Mouse (Mus musculus) thymus, adult 18-20 months (tissue): ENCODE data around the gene Cdkl4.
"Not testable (repeated sequence)": the region's sequence is repeated elsewhere in the genome, so short reads cannot be mapped to it uniquely, and the experiment has no call there.

Experiments used
- DNase-seq, 2 experiments: peaks; one replicate each; pipeline ENCODE4 v3.0.0; 2022; ENCODE audit warnings: mixed read lengths in 2 of 2

The Cdkl4 gene

DNA sequence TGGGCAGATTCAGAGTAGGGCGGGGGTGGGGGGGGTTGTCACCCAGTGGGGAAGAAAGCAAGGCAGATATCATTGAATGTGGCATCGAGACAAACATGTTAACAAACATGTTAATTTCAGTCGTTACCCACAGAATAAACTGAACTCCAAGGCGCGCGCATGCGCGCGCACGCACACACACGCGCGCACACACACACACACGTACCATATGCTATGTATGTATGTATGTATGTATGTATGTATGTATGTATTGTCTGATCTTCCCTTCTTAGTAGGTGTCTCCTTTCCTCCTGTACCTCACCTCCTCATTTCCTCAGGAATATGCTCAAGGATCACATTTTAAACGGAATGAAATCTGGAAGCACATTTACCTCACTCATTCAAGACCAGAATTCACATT, at the start of gene Cdkl4:
TSS of gene Cdkl4 (minus strand) at position 175 of the 400 bp plus-strand sequence.
- DNase-seq: no peak

DNA sequence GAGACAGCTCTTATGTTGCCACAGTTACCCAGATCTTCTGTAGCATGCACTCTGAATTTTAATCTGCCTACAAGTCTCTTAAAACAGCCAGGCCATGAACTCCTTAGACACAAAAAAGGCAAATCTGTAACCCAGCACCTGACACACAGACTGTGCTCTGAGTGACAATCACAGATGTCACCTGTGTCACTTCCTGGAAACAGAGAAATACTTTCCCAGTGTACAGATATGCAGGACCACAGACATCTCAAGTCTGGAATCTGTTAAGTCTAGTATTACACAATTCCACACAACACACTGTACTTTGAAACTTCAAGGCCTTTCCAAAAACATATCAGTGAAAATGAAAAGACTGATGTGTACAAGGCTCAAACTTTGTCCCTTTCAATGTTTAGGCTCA, 47.4 kb upstream of the Cdkl4 start:
- DNase-seq: no peak

DNA sequence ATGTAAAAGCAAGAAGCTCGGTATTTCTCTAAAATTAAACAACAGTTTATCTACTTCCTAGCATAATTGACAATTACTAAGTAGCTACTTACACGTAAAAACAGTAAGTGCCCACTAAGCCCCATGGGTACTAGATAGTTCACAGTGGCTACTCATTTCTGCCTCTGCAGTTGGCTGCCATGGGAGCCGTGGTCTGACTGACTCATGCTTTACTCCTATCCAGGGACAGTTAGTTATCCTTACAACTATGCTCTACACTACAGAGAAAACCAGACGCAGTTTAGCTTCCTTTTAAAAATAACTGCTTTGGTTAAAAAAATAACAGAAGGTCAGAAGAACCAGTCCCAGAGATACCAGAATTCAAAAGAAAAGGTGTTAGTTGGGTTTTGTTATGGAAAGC, 44.1 kb upstream of the Cdkl4 start:
- DNase-seq: no peak

DNA sequence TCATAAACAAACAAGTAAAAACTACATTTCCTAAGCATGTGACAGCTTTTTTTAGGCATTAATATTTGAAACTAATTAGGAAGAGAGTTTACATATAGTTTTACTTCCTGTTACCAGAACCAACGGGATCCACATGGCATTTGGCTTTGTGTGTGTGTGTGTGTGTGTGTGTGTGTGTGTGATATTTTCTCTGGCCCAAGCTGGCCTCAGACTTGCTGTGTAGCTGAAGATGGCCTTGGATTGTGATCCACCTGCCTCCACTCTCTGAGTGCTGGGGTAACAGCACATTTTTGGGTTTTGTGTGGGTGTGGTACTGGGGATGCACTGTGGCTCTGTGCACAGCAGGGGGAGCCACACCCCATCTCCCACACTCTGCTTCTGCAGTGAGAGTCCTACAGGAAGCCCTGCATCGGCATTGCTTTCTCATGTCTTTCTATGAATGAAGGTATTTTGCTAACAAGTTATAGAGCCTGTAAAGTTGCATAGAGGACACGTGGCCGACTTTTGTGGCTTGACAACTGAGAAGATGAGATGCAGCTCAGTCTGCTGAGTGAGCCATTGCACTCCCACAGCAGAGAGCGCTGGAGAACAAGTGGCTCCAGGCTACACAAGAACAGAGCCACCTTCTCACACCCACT, 43.3 kb upstream of the Cdkl4 start:
- DNase-seq: peak; percentile 11 to 21

DNA sequence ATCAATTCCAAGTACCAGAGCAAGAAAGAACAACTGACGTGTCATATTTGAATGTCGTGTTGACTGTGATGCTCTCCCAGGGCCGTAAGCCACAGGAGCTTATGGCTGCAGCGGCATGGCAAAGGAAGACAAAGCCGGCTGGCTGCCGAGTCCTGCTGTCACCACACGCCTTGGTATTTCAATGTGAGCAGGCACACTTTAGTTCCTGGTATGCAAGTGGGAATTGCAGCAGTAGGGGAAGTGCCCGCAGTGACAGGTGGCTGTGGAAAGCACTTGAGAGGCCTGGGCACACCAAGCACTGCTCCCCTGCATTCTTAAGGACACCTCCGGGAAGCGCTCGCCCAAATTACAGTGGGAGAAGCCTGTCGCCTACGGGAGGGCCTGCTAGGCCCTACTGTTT, 41.9 kb upstream of the Cdkl4 start:
- DNase-seq: no peak

DNA sequence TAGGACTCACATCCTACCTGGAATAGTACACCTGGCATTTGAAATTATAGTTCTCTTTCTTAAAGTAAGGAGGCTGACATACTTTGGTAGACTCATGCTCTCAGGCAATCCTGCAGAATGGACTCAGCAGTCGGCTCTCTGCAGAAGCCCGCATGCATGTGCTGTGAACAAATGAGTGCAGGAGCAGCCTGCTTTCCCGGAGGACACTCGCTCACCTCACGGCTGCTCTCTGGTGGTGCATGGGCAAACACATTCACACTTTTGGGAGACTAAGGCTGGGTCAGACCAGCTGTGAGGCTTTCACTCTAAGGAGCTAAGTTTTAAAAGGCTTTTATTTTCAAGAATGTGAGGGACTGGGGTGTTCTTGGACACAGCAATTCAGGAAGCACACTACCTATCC, 41.3 kb upstream of the Cdkl4 start:
- no peak for DNase-seq

DNA sequence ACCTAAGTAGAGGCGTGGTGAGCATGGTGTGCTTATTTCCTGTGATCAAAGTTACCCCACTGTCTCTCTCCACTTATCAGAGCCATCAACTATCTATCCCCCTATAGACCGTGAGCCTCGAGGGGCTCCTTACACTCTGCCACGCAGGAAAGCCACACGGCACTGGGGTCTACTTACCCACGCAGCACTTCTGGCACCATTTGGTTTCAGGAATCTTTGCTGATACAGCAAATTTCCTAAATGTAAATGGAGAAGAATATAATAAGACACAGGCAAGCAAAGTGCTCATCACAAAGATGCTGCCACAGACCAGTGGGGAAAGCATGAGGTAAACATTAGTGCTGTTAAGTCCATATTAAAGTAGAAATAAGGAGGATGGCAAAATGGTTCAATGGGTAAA, 26.2 kb upstream of the Cdkl4 start:
- DNase-seq: no peak

DNA sequence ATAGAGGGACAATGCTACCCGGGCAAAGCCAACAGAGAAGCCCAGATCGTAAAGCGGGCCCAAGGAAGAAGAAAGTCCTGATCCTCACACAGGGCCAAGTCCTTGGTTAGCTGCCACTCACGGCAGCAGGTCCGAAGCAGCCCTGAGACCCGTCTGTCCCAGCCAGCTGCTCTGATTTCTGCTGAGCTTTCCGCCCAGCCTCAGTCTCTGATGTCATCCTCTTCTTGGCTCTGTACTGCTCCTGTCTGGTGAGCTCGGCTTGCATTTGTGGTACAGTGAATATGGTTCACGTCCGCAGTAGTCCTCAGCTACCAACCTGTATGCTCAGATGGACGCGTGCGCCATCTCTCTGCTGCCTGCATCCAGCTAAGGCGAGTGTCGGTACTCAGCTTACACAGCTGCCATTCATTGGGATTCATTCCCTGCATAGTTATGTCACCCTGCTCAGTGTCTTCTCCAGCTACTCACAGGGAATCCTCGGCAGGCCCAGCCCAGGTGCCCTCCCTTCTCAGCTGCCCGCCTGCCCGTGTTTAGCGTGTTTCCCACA, 25.5 kb upstream of the Cdkl4 start:
- no peak for DNase-seq

DNA sequence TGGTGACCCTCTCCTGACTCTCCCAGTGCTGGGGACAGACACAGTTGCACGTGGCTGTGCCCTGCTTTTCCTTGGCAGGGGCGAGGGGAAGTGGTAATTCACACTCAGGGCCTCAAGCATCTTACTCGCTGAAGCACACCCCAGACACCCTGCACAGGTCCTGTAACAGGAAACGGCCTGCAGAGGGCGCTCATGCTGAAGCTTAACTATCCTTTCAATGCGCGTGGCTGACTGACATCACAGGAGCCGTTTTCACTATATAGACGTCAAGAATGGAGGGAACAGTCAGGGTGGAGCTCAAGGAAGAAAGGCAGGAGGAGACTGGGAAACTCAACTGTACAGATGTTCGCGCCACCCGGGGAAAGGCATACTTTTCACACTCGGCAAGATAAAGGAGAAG, 23.8 kb upstream of the Cdkl4 start:
- DNase-seq: no peak

DNA sequence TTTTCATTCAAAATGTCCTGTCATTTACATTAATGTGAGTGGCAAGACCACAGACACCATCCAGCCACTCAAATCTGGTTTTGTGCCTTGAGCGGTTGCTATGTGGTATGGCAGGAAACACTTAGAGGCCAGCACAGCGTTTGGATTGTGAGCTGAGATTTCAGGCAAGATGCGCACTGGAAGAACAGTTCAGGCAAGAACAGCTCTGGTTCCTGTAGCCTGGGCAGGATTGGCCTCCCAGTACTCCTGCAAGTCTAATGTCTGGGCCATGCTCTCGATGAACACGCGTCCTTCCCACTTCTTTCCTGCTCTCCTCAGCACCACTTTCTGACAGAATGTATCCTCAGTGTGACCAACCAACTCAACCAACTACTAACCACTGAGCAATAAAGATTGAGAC, 5.4 kb upstream of the Cdkl4 start:
- DNase-seq: no peak

DNA sequence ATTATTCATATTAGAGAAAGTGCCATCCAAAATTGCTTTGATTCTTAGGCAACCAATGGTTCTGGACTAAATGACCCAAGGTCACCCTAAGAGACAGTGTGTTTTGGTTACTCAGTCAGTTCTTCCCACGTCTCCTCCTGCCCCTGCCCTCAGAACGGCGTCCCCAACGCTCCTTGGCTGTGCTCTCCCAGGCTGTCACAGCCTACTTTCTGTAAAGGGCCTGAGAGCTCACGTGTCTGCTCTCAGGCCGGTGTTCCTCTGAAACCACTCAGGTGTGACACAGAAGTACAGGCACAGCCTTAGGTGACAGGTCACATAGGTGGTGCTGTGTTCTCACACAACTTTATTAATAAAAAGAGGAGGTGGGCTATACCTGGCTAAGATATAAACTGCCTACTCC, 2.3 kb upstream of the Cdkl4 start:
- no peak for DNase-seq

DNA sequence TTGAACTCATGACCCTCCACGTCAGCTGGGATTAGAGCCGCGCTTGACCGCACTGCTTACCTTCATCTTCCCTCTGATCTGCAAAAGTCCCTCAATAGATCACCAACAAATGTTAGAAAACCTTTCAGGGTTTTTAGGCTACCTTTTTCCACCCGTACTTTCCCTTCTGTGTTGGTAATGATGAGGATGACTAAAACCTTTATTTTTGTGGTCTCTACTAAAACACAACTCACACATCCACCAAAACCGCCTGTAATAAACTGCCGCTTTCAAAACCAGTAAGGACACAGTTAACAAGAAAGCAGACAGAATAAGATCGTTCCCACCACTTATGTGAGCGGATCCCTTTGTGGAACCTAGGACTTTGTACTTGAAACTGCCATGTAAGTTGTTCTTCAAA, 1.5 kb upstream of the Cdkl4 start:
- no peak for DNase-seq

DNA sequence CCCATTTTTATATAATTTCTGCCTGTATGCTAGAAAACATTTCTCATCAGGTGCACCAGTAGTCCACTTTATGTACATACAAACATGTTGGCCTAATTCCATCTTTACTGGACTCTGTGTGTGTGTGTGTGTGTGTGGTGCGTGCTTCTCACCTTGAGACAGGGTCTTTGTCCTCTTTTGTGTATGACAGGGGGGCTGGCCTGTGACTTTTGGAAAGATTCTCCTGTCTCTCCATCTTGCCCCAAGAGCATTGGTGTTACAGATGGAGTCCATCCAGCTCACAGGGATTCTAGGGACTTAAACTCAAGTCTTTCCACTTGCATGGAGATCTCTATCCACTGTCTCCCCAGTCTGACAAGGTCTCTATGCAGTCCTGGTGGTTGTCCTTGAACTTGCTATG, 428 bp upstream of the Cdkl4 start:
- no peak for DNase-seq

DNA sequence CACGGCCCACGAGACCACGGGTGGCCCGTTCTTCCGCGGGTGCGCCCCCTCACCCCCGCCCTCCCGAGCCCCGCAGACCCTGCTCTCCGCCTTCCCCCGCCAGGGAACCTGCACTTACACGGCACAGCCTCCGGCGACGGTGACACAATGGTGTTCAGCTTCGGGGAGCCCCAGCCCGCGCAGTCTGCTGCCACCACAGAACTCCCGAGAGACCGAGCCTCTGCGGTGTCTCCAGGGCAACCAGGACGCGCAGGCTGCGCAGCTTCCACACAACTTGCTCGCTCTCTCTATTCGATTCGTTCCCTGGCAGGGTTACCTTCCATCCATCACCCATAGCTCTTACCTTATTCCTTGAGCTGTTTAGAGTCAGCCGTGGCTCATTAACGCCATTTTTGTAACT, 399 bp downstream of the Cdkl4 start:
- peak; percentile 18 to 44 for DNase-seq

DNA sequence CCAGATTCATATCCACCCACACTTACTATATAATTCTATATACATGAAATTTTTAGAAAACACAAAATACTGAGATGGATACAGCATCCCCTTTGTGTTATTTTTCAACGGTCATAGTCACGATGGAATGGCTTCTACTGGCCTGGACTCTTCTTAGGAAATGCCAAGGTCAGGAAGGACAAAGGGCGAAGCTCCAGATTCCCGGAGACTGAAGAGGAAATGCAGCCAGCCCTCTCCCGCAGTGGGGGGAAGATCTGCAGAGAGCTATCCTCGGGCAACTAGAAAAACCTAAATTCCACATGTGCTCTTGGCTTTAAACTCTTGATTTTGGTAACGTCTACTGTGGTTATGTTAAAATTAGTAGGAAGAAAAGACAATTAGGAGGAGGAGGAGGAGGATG, 2.6 kb downstream of the Cdkl4 start:
- no peak for DNase-seq

DNA sequence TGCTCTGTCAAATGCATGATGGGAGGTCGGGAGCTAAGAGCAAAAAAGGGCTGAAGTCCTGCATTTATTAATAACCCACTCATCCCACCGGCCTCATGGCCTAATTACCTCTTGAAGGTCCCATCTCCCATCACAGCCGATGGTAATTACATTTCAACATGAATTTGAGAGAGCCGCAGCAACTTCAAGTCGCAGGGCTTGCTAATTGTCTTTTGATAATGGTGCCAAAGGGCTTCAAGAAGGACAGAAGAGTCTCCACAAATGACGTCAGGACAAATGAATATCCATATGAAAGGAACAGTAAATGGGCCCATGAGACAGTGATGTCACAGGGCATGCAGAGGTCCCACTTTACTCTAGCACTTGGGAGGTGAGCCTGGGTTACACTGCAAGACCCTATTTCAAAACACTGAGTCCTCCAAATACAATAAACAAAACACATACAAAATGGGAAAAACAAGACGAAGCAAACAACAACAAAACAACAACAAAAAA, 3.1 kb downstream of the Cdkl4 start:
- no peak for DNase-seq

DNA sequence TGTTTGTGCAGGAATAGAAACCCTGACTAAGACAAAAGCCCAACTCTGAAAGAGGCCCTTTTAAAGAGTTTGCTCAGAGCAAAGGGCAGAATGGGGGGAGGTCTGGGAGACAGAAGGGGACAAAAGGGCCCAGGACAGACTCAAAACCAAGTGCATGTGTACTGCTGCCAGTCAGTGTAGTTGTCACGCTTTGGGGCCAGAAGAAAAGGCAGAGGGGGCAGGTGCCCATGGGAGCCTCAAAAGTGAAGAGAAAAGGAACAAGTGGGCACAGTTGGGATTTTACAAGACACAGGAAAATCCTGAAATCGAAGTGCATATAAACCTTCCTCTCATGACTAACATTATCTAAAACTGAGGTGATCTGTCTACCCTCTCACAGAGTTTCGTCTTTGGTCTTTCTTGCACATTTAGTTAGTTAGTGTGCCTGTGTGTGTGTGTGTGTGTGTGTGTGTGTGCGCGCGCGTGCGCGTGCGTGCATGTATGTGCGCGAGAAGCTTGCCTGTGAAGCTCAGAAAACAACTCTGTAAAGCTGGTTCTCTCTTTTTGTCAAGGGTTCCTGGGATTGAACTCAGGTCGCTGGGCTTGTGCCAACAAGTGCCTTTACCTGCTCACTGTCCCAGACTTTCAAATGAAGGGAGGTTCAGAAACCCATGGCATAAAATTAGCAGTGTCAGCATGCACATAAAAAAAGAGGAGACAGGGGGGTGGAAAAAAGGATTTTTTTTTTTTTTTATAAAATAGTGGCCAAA, 5.3 kb downstream of the Cdkl4 start:
- DNase-seq: no peak

DNA sequence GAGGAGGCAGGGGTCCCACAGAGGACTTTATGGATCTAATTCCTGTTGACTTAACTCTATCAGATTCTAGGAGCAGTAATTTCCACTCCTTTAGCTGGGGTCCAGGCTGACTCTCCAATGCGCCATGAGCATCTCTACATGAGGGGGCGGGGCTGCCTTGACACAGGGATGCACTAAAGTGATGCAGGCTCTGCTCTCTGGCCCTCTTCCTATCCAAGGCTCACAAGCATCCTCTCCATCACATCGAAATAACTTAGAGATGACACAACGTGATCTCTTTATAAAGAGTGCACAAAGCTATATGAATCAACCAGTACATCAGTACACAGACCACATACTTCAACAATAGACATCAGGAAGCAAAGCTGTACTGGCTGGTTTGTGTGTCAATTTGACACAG, 6.2 kb downstream of the Cdkl4 start:
- DNase-seq: no peak

DNA sequence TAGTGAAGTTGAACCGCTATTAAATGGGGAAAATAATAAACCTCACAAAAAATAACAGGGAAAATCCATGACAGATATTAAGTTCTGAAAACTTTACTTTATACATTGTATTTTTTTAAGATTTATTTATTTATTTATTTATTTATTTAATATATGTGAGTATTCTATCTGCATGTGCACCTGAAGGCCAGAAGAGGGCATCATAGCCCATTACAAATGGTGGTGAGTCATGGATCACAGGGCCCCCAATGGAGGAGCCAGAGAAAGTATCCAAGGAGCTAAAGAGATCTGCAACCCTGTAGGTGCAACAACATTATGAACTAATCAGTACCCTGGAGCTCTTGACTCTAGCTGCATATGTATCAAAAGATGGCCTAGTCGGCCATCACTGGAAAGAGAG, 7.9 kb downstream of the Cdkl4 start:
- DNase-seq: not testable (repeated sequence)

DNA sequence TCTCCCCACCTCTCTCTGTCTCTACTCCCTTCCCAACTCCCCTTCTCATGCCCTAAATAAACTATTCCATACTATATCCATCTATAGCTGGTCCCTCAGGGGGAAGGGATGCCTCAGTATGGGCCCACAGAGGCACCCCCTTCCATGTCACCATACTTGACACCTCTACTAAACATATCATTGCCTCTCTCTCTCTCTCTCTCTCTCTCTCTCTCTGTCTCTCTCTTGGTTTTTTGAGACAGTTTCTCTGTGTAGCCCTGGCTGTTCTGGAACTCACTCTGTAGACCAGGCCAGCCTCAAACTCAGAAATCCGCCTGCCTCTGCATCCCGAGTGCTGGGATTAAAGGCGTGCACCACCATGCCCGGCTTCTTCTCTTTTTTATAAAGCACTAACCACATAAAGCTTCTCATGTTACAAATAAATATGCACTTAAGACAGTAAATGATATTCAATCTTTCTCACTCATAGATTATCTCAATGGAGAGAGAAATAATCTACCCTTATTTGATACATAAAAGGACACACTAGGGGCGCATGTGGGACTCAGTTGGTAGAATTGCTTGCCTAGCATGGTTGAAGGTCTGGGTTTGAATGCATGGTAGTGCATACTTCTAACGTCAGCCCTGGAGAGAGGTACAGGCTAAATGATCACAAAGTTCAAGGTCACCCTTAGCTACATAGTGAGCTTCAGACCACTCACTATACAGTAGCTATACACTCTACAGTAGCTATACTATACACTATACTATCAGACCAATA, 8.6 kb downstream of the Cdkl4 start:
- DNase-seq: no peak

DNA sequence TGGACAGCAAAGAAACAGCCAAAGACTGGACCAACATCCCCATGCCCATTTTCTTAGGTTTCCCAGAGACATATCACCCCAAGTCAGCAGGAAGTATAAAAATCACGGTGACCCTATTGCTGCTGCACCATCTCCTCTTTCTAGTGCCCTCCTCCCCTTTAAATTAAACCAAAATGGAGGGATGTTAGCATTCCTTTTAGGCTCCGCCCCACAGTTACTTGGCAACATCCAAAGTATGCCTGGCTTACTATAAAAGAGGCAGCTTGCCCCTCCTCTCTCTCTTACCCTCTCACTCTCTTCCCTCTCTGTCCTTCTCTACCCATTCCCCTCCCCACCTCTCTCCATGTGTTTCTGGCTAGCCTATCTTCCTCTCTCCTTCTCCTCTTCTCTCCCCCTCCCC, 9.2 kb downstream of the Cdkl4 start:
- DNase-seq: no peak

DNA sequence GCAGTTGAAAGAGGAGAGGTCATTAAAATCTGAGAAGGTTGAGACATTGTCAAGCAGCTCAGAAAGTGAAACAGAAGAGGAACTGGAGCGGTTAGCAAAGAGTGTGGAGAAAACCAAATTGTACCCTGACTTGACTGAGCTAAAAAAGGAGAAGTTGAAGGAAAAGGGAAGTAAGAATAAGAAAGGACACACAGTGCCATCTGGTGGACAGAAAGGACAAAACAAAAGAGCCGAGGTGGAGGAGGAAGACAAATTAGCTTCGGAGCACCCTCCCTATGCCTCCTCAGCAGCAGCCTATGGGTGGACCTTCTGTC, 13.0 kb downstream of the Cdkl4 start:
- no peak for DNase-seq

DNA sequence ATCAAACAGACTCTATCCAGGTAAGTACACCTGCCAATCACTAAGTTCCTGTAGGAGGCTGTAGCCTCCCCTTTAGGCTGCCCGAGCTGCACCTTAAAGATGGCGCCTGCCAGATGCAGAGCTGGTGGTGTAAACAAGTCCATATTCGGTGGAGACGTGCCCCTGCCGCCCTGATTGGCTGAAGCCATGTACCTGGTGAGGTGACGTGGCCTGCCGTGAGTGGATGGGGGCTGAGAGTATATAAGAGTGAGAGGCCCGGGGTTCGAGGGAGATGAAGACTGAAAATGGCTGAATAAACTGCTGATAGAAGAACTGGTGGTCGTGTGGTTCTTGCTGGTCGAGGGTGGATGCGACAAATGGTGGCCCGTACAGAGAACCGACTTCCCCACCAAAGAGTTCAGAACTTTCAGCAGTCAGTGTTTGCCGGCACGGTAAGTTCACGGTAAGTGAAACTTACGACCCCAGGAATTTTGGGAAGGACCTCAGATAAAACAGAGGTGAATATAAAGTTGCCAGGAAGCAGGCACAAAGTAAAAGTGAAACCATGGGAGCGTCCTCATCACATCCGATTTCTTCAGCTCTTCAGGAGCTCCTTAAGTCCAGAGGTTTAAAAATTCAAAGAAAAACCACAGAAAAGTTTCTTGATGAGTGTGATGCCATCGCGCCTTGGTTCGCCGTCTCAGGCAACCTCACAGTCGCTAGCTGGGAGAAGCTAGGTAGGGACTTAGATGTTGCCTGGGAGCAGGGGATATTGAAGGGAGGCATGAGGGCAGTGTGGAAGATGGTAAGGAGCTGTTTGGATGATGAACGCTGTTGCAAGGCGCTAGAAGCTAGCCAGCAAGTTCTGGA, 13.6 kb downstream of the Cdkl4 start:
- DNase-seq: peak; percentile 62 to 76
